Mouse (Mus musculus) stomach, postnatal 0 days (tissue): ENCODE measurements around the gene Robo2.

Source experiments
- CTCF ChIP-seq: IDR thresholded peaks from 2 replicates; pipeline ENCODE4 v1.5.1; 2016; ENCODE audit warnings: antibody characterized with exemption, low read depth, mild to moderate bottlenecking, moderate library complexity
- EP300 ChIP-seq: optimal IDR thresholded peaks from 2 replicates; pipeline ENCODE3; 2016; ENCODE audit warnings: antibody characterized with exemption

DNA sequence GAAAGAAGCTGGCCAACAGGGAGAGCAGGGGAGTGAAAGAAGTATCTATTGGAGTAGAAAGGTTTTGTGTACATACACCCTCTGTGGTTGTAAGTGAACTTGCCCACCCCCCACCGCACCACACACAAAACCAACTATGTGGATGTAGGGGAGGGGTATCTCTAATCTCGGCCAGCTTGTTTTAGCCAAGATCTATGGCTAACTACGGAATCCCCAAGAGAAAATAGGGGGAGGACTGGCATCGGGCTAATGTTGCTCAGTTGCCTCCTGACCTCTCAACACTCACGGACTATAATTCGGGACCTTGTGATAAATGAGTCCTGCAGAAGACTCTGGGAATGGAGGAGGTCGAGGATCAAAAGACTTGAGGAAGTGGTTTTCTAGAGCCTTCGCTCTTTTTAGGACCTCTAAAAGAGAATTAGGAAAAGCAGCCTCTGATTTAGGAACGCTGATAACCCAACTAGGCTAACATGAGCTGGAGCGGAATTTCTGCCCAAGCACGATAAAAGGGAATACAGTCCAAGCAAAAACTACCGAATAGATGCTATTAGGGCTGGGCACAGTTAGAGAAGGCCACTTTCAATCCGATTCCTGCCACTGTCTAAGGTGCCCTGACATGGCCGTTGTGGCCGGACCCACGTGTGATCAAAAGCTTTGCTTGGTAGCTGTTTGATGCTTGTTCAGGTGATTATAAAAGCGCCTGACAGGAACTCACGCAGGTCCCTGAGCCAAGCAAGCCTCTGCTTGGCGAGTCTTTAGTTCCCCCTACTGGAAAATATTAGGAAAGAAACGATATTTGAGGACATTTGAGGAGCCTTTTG lies 1.1 kb upstream of the Robo2 start:
- TF ChIP-seq CTCF (peak; percentile 85), EP300 (no peak)
